Mouse (Mus musculus) thymus, adult 2 months (tissue): ENCODE data around the gene Asb11. TPM values are rescaled to one million over a fixed set of nuclear protein-coding genes. Genes with fewer than 3 reads are reported as not detected.

ENCODE experiments used
- DNase-seq: peaks from one replicate; pipeline ENCODE4 v3.0.0; 2021
- H3K27ac ChIP-seq: fragments of 200-500 bp; 2 replicates; pipeline ENCODE4 v1.5.1; 2012; ENCODE audit warnings: low read length, control low read depth; ENCODE audit not compliant: control insufficient read depth, insufficient read depth
- H3K27me3 ChIP-seq: fragments of 200-500 bp; 2 replicates; pipeline ENCODE4 v1.6.1; 2012; ENCODE audit warnings: mild to moderate bottlenecking, low read length, moderate library complexity, mixed read lengths; ENCODE audit not compliant: control insufficient read depth, insufficient read depth
- H3K36me3 ChIP-seq: fragments of 200-500 bp; 2 replicates; pipeline ENCODE4 v1.6.1; 2012; ENCODE audit warnings: mild to moderate bottlenecking, low read length, moderate library complexity; ENCODE audit not compliant: control insufficient read depth, insufficient read depth
- H3K4me1 ChIP-seq: fragments of 200-500 bp; replicated peaks from 2 replicates; pipeline ENCODE4 v1.6.1; 2012; ENCODE audit warnings: low read length; ENCODE audit not compliant: control insufficient read depth, insufficient read depth
- H3K4me3 ChIP-seq: fragments of 200-500 bp; 2 replicates; pipeline ENCODE4 v1.5.1; 2012; ENCODE audit warnings: mild to moderate bottlenecking, low read length, control low read depth, moderate library complexity; ENCODE audit not compliant: control insufficient read depth, insufficient read depth
- CTCF ChIP-seq: fragments of 200-500 bp; IDR thresholded peaks from 2 replicates; pipeline ENCODE4 v1.5.1; 2012; ENCODE audit warnings: mild to moderate bottlenecking, control low read depth, low read length, moderate library complexity, borderline replicate concordance; ENCODE audit not compliant: control insufficient read depth, poor library complexity, insufficient read depth; ENCODE audit errors: extremely low read depth
- POLR2A ChIP-seq: fragments of 200-500 bp; IDR thresholded peaks from 2 replicates; pipeline ENCODE4 v1.6.1; 2012; ENCODE audit warnings: mild to moderate bottlenecking, low read length, control low read depth, moderate library complexity; ENCODE audit not compliant: control insufficient read depth, poor library complexity, insufficient read depth; ENCODE audit errors: extremely low read depth
- WGBS: fragments of 180-500 bp; shearing (Covaris S2); methylation state at CpG from one replicate; pipeline ENCODE4 v1.1.7; 2018; 5-methylcytosine and 5-hydroxymethylcytosine counted together
- polyA plus RNA-seq: library from polyadenylated mRNA; depleted of rRNA; stranded (reverse); fragments of >200 nt; gene quantifications from 2 replicates; pipeline ENCODE4 v1.2.3, GENCODE M21; 2012

Gene Asb11
- polyA plus RNA-seq, 1 experiment: 3.9 TPM

DNA sequence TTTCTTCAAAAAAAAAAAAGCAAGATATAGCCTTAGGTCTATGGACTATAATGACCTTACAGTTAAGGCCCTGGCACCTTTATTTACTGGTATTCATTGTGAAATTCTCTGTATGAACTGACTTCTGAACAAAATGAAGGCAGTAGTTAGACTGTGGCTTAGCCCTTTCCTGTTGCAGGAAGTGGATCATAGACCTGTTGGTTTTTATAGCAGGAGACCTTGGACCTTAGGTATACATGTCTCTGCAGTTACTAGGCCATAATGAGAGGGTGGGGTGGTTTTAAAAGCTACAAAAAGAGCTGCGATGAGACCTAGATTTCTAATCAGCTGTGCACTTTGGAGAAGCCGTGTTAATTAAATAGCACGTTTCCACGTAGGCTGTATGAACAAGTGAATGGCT is 9.5 kb upstream of the Asb11 start:
- Histone ChIP-seq H3K4me1 (no peaks in the 10 kb centered on the region), H3K4me3 (no peak overlapping the region), H3K27me3 (no peaks in the 10 kb centered on the region), H3K27ac (no peak overlapping the region), H3K36me3 (peaks cover 16% of the 10 kb centered on the region)
- 17% methylated on average over 4 of the region's 4 CpGs for WGBS
- no peak for TF ChIP-seq POLR2A
- TF ChIP-seq CTCF: no peak
- DNase-seq: no peak

DNA sequence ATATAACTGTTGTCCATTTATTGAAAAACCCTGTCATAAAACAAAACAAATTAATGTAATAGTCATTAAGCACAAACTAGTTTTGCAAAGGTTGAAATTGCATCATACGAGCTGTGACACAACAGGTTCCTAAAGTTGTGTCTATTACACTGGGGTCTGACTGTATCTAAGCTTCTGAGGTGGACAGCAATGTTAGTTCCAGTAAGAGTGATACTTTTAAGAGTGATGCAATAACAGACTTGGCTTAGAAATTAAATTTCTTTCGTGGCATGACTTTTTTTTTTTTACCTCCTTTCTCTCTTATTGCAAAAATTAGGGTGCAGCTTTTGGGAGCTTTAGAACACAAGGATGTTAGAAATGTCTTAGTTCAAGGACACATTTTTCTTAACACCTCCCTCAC is 8.6 kb upstream of the Asb11 start:
- no peak for TF ChIP-seq CTCF
- no peak for TF ChIP-seq POLR2A
- DNase-seq: no peak
- Histone ChIP-seq H3K27me3 (no peaks in the 10 kb centered on the region), H3K36me3 (peaks cover 10% of the 10 kb centered on the region), H3K4me1 (no peaks in the 10 kb centered on the region), H3K27ac (no peak overlapping the region), H3K4me3 (no peak overlapping the region)
- 94% methylated on average over 2 of the region's 2 CpGs for WGBS

DNA sequence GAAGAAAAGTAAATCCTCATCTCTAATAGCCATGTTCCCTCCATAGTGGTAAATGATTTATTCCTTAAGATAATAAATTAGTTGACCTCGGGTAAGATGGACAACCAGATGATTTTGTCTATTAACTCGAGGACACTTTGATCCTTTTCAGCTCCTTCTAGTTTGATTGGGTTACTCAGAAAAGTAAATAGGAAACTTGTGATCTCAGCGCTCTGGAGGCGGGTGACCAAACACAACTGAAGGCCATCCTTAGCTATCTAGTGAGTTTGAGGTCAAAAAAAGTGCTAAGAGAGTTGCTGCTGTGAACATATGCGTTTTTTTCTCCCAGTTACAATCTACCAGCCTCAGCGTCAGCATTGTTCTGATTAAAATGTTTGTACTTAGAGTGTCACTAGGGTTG is 6.2 kb upstream of the Asb11 start:
- Histone ChIP-seq H3K27me3 (no peaks in the 10 kb centered on the region), H3K4me1 (no peaks in the 10 kb centered on the region), H3K4me3 (no peak overlapping the region), H3K36me3 (peaks cover 6% of the 10 kb centered on the region; the same call in 1 of the 2 replicates), H3K27ac (no peak overlapping the region)
- WGBS: 95% methylated on average over 6 of the region's 6 CpGs
- no peak for TF ChIP-seq CTCF
- no peak for TF ChIP-seq POLR2A
- DNase-seq: no peak

DNA sequence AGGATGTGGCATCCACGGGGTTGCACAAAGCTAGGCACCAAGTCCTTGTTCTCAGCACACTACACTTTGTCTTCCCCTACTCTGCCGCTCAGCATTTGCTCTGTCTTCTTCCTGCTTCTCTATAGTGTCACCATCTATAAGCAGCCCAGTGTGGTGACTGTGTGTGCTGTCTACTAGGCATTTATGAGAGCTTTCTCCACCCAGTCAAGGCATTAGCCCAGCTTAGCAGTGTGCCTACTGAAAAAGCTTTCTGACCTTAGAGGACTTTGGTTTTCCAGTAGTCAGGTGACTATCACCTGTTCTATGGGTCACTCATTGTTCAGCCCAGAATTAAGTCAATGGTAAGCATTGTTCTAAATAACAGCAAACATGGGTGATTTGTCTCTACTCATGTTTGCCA is 5.7 kb upstream of the Asb11 start:
- no peaks in the 10 kb centered on the region for H3K27me3 ChIP-seq
- no peak for DNase-seq
- H3K36me3 ChIP-seq: peaks cover 6% of the 10 kb centered on the region; the same call in 1 of the 2 replicates
- H3K27ac ChIP-seq: no peak overlapping the region
- H3K4me1 ChIP-seq: no peaks in the 10 kb centered on the region
- no peak overlapping the region for H3K4me3 ChIP-seq
- TF ChIP-seq CTCF (no peak), POLR2A (no peak)
- WGBS: 87% methylated on average over 2 of the region's 2 CpGs

DNA sequence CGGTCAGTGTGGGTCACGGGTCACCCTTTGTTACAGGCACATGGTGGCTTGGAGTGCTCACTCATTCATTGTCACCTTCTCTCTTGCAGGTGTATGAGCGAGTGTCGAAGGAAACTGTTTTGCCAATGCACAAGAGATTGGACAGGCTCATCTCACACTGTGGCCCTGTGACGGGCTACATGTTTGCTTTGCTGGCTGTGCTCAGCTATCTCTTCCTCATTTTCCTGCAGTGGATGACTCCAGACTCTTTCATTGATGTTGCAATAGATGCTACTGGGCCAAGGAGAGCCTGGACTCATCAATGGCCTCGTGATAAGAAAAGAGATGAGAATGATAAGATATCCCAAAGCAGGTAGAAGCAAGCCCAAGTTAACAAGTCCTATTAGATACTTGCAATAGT is 5.3 kb upstream of the Asb11 start:
- no peak overlapping the region for H3K27ac ChIP-seq
- H3K36me3 ChIP-seq: peaks cover 6% of the 10 kb centered on the region; the same call in 1 of the 2 replicates
- no peak for DNase-seq
- H3K4me3 ChIP-seq: no peak overlapping the region
- H3K4me1 ChIP-seq: no peaks in the 10 kb centered on the region
- WGBS: 96% methylated on average over 6 of the region's 6 CpGs
- TF ChIP-seq CTCF (no peak), POLR2A (no peak)
- no peaks in the 10 kb centered on the region for H3K27me3 ChIP-seq

DNA sequence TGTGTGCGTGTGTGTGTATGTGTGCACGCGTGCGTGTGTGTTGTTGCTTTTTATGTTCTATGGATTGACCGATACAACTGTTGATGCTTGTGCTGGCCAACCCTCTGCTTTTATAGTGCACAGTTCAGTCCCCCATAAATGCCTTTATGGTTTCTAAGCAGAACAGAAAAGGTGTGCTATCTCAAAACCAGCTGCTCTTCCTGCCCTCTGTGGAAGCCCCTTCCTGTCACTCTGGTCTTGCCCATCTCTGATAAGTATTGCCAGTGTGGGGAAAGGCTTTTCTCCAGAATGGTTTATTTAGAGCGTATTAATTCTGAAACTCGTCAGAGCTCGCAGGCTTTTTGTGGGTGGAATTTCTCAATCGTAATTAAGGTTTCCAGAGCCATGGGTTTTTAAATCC is 4.1 kb upstream of the Asb11 start:
- TF ChIP-seq CTCF (no peak), POLR2A (no peak)
- Histone ChIP-seq H3K4me1 (no peaks in the 10 kb centered on the region), H3K4me3 (no peak overlapping the region), H3K27me3 (no peaks in the 10 kb centered on the region), H3K36me3 (peaks cover 6% of the 10 kb centered on the region; the same call in 1 of the 2 replicates), H3K27ac (no peak overlapping the region)
- DNase-seq: no peak
- 82% methylated on average over 9 of the region's 9 CpGs for WGBS

DNA sequence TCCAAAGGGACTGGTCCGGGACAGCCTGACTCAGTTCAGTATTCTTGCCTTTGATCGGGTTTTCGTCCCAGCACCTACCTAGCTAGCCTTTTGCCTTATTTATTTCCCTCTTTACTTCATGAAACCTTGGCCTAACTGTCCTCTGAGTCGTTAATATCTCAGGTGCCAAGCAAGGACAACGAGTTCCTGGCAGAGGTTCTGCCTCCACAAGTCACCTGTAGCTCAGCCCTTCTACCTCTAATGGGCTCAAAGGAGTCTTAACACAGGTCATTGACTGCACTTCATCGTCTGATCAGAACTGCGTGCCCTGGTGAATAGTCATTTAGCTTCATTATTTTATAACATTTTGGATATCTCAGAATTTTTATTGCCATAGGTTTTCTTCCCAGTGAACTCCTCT is 2.7 kb downstream of the Asb11 start:
- DNase-seq: no peak
- WGBS: 91% methylated on average over 7 of the region's 7 CpGs
- H3K4me3 ChIP-seq: no peak overlapping the region
- H3K4me1 ChIP-seq: no peaks in the 10 kb centered on the region
- TF ChIP-seq CTCF: no peak
- no peak for TF ChIP-seq POLR2A
- H3K27ac ChIP-seq: no peak overlapping the region
- no peaks in the 10 kb centered on the region for H3K27me3 ChIP-seq
- no peaks in the 10 kb centered on the region for H3K36me3 ChIP-seq
